Mouse (Mus musculus) hindbrain, embryonic 14.5 days (tissue): ENCODE results near the gene Usp40. TPM values are rescaled to one million over a fixed set of nuclear protein-coding genes. Genes with fewer than 3 reads are reported as not detected.
A peak's percentile ranks its signal among the peaks of the same experiment; 100 is the strongest.

ENCODE experiments used
- ATAC-seq: fragments of 200-750 bp; cut with Nextera tagmentation; 2 replicates; pipeline ENCODE4 v1.8.0; 2017; ENCODE audit warnings: moderate number of reproducible peaks, mild to moderate bottlenecking, moderate TSS enrichment, moderate library complexity; ENCODE audit not compliant: low FRiP score
- DNase-seq: peaks from one replicate; pipeline ENCODE4 v3.0.0-alpha.2; 2015; ENCODE audit warnings: low spot score
- H3K27ac ChIP-seq: fragments of 300-500 bp; sonication (generic); 2 replicates; pipeline ENCODE4 v1.5.1; 2014; ENCODE audit warnings: mild to moderate bottlenecking, moderate library complexity
- H3K27me3 ChIP-seq: fragments of 300-500 bp; sonication (generic); 2 replicates; pipeline ENCODE4 v1.6.1; 2014; ENCODE audit warnings: mild to moderate bottlenecking, low read length, mixed read lengths; ENCODE audit not compliant: control insufficient read depth, insufficient read depth
- H3K36me3 ChIP-seq: fragments of 300-500 bp; sonication (generic); replicated peaks from 2 replicates; pipeline ENCODE4 v1.6.1; 2014; ENCODE audit not compliant: control insufficient read depth, insufficient read depth
- H3K4me1 ChIP-seq: fragments of 300-500 bp; sonication (generic); replicated peaks from 2 replicates; pipeline ENCODE4 v1.6.1; 2014; ENCODE audit warnings: antibody characterized with exemption, low read length, mixed read lengths; ENCODE audit not compliant: control insufficient read depth, insufficient read depth
- H3K4me2 ChIP-seq: fragments of 300-500 bp; sonication (generic); replicated peaks from 2 replicates; pipeline ENCODE4 v1.6.1; 2014; ENCODE audit warnings: mild to moderate bottlenecking, moderate library complexity
- H3K4me3 ChIP-seq: fragments of 300-500 bp; sonication (generic); replicated peaks from 2 replicates; pipeline ENCODE4 v1.5.1; 2014; ENCODE audit warnings: mild to moderate bottlenecking, low read length
- H3K9ac ChIP-seq: fragments of 300-500 bp; sonication (generic); 2 replicates; pipeline ENCODE4 v1.6.1; 2014
- H3K9me3 ChIP-seq: fragments of 300-500 bp; sonication (generic); 2 replicates; pipeline ENCODE4 v1.6.1; 2016; ENCODE audit warnings: low read length; ENCODE audit not compliant: control insufficient read depth
- WGBS: fragments of 180-500 bp; shearing (Covaris S2); extraction: QIAGEN DNeasy Blood & Tissue Kit; methylation state at CpG from one replicate; pipeline ENCODE4 v1.1.7; 2014; 5-methylcytosine and 5-hydroxymethylcytosine counted together
- polyA plus RNA-seq: library from polyadenylated mRNA; unstranded; fragments of >200 nt; fragmentation: Nextera tagmentation; extraction: Ambion mirVana; gene quantifications from 2 replicates; pipeline ENCODE4 v1.2.1, GENCODE M21; 2014

The Usp40 gene
- polyA plus RNA-seq, 1 experiment from 2014 or later: 20.5 TPM

- 75% methylated on average over 3 of the region's 3 CpGs for WGBS
These were observed 1.2 kb upstream of the Usp40 start for GRCm38 (mm10) chr1:88009521-88009920.

GRCm38 (mm10) chr1:88008735-88009134, 384 bp upstream of the Usp40 start:
- Histone ChIP-seq H3K4me3 (peak overlapping the region; percentile 78), H3K9me3 (no peaks in the 10 kb centered on the region), H3K4me2 (peak overlapping the region; percentile 72), H3K9ac (peak overlapping the region; percentile 83), H3K36me3 (peaks cover 10% of the 10 kb centered on the region), H3K4me1 (peaks cover 14% of the 10 kb centered on the region), H3K27me3 (no peaks in the 10 kb centered on the region), H3K27ac (peak overlapping the region; percentile 96; the same call in 1 of the 2 replicates)
- DNase-seq (no peak), ATAC-seq (peak; percentile 51; the same call in 1 of the 2 replicates)
- WGBS: 52% methylated on average over 4 of the region's 4 CpGs

More at GRCm38 (mm10) chr1:88009521-88009920, 1.2 kb upstream of the Usp40 start:
- no peak overlapping the region for H3K9ac ChIP-seq
- peaks cover 14% of the 10 kb centered on the region for H3K4me1 ChIP-seq
- H3K4me3 ChIP-seq: no peak overlapping the region
- ATAC-seq (no peak), DNase-seq (no peak)
- no peak overlapping the region for H3K27ac ChIP-seq
- H3K27me3 ChIP-seq: no peaks in the 10 kb centered on the region
- H3K4me2 ChIP-seq: no peak overlapping the region
- H3K36me3 ChIP-seq: peaks cover 7% of the 10 kb centered on the region; the same call in 1 of the 2 replicates
- no peaks in the 10 kb centered on the region for H3K9me3 ChIP-seq

- Histone ChIP-seq H3K4me2 (peak overlapping the region; percentile 72), H3K36me3 (peaks cover 16% of the 10 kb centered on the region), H3K27ac (peak overlapping the region; percentile 96), H3K9me3 (no peaks in the 10 kb centered on the region), H3K4me3 (peak overlapping the region; percentile 78), H3K27me3 (no peaks in the 10 kb centered on the region), H3K4me1 (peaks cover 14% of the 10 kb centered on the region), H3K9ac (peak overlapping the region; percentile 83)
- WGBS: 6% methylated on average over 5 of the region's 5 CpGs
- DNase-seq: no peak
- ATAC-seq: peak; percentile 31; the same call in 1 of the 2 replicates
These were observed 600 bp downstream of the Usp40 start for GRCm38 (mm10) chr1:88007692-88008210.

DNA sequence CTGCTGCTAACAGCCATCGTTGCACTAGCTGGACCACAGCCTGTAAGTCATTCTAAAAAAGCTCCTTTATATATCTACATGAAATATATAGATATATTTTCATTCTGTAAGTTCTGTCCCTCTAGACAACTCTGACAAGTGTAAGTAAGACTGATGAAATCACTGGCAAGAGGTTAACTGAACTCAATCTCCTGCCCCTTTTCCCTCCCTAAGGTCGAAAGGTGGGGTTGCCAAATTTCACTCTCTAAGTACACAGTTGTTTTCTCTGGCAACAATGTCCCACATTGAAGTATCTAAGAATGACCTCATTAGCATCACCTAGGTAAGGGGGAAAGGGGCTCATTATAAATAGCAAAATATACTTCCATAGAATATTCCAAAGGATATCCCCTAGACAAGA, 15.6 kb downstream of the Usp40 start:
- ATAC-seq (no peak), DNase-seq (no peak)
- Histone ChIP-seq H3K9me3 (no peaks in the 10 kb centered on the region), H3K4me1 (no peaks in the 10 kb centered on the region), H3K9ac (no peak overlapping the region), H3K27ac (no peak overlapping the region), H3K4me2 (no peak overlapping the region), H3K36me3 (peaks cover 94% of the 10 kb centered on the region), H3K27me3 (no peaks in the 10 kb centered on the region), H3K4me3 (no peak overlapping the region)
- 97% methylated on average over 2 of the region's 2 CpGs for WGBS

GRCm38 (mm10) chr1:87982291-87982690, 26.1 kb downstream of the Usp40 start:
- H3K27me3 ChIP-seq: no peaks in the 10 kb centered on the region
- no peak overlapping the region for H3K4me3 ChIP-seq
- ATAC-seq (no peak), DNase-seq (no peak)
- H3K4me2 ChIP-seq: no peak overlapping the region
- peaks cover 93% of the 10 kb centered on the region for H3K36me3 ChIP-seq
- no peak overlapping the region for H3K9ac ChIP-seq
- WGBS: 61% methylated on average over 4 of the region's 4 CpGs
- H3K9me3 ChIP-seq: no peaks in the 10 kb centered on the region
- no peak overlapping the region for H3K27ac ChIP-seq
- H3K4me1 ChIP-seq: no peaks in the 10 kb centered on the region

DNA sequence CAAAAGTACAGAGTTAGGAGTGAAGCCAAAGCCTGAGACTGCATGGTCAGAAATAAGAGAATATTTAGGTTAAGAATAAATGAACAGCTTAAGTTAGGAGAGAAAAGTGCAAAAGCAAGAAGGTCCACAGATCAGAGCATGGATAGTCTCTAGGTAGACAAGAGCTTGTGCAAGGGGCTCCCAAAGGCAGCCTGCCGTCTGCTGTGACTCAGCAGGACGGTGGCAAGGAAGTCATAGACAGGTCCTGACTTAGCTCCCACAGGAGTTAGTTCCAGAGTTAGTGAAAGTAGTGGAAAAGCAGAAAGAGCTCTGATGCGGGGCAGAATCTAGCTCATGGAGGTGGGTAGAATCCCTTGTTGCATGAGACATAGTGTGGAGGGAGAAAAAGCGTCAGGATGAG, 38.0 kb downstream of the Usp40 start:
- Histone ChIP-seq H3K4me2 (no peak overlapping the region), H3K36me3 (peaks cover 83% of the 10 kb centered on the region), H3K9ac (no peak overlapping the region), H3K4me3 (no peak overlapping the region), H3K27me3 (no peaks in the 10 kb centered on the region), H3K9me3 (no peaks in the 10 kb centered on the region), H3K27ac (no peak overlapping the region), H3K4me1 (no peaks in the 10 kb centered on the region)
- WGBS: 93% methylated on average over 4 of the region's 4 CpGs
- ATAC-seq: no peak
- no peak for DNase-seq

DNA sequence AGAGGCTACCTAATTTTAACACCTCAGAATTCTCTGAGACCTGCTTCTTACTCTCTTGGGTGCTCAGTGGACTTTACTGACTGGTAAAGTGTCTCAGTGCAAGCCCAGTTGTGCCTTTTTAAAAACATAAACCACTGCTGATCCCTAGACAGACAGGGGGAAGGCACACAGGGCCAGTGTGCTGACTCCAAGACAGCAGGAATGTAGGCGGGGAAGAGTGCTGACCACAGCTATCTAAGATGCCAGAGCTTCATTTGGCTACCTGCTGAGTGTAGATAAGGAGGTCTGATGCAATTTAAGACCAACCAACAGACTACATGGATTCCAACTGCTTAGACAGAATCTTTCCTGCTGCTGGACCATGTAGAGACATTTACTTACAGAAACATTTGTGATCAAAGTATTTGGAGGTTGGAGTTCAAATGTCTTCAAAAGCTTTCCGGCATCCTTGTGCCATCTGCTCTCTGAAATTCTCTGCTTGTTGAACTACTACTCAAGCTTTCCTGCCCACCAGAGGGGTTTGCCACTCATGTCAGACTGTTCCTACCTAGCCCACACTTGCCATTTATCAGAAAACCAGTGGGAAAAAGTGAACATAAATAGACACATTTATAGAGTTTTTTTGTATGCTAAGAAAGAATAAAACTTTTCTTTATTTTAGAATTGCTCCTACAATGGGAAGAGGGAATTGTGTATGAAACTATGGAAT, 46.7 kb downstream of the Usp40 start:
- Histone ChIP-seq H3K36me3 (peaks cover 90% of the 10 kb centered on the region), H3K27ac (no peak overlapping the region), H3K4me2 (no peak overlapping the region), H3K27me3 (no peaks in the 10 kb centered on the region), H3K9me3 (no peaks in the 10 kb centered on the region), H3K4me1 (no peaks in the 10 kb centered on the region), H3K4me3 (no peak overlapping the region), H3K9ac (no peak overlapping the region)
- ATAC-seq: no peak
- 79% methylated on average over 2 of the region's 2 CpGs for WGBS
- DNase-seq: no peak

GRCm38 (mm10) chr1:87960752-87961151, 47.6 kb downstream of the Usp40 start:
- WGBS: 93% methylated on average over 4 of the region's 4 CpGs
- H3K9me3 ChIP-seq: no peaks in the 10 kb centered on the region
- ATAC-seq (no peak), DNase-seq (no peak)
- H3K4me3 ChIP-seq: no peak overlapping the region
- H3K9ac ChIP-seq: no peak overlapping the region
- H3K36me3 ChIP-seq: peaks cover 90% of the 10 kb centered on the region
- no peaks in the 10 kb centered on the region for H3K4me1 ChIP-seq
- H3K27me3 ChIP-seq: no peaks in the 10 kb centered on the region
- no peak overlapping the region for H3K4me2 ChIP-seq
- no peak overlapping the region for H3K27ac ChIP-seq

DNA sequence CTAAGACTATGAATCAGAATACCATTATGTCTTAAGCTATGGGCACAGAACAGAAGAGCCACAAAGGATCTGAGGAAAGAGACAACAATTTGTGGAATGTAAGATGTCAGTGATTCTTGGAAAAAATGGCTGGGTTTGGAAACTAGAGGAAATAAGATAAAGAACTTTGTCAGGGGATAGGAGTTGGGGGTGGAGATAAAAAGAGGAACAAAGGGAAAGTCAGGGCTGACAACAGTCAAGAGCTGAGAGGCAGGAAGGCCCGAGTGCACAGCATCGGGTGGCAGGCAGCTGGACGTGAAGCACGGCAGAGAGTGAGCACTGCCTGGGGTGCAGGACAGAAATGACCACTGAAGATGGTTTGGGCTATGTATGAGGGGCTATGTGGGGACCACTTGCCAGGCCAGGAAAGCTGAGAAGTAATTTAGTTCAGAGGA, 48.3 kb downstream of the Usp40 start:
- H3K27me3 ChIP-seq: no peaks in the 10 kb centered on the region
- no peak for ATAC-seq
- peaks cover 89% of the 10 kb centered on the region for H3K36me3 ChIP-seq
- no peaks in the 10 kb centered on the region for H3K9me3 ChIP-seq
- no peak for DNase-seq
- no peak overlapping the region for H3K9ac ChIP-seq
- H3K4me3 ChIP-seq: no peak overlapping the region
- 23% methylated on average over 4 of the region's 4 CpGs for WGBS
- no peaks in the 10 kb centered on the region for H3K4me1 ChIP-seq
- H3K27ac ChIP-seq: no peak overlapping the region
- no peak overlapping the region for H3K4me2 ChIP-seq
